ENCODE assay signal across 1 mouse cellular context in the genomic region with DNA sequence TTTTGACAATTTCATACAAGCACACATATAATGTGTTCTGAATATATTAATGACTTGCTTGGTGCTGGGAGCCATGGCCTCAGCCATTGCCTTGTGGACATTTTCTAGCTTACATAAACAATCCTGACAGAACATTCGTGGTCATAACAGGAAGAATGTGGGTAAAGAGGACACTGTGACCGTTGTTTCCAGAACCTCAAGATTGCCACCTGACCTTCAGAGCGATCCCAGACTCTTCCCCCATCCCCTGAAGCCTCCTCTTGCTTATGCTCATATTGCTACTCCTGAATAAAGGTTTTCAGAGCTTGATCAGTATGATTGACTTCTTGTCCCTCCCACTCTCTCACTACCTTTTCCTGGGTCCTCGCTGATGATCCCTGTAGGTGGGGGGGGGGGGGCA.
TF ChIP-seq lines count a peak whose summit lies in the region.

No protein-coding gene starts in this region.

TF ChIP-seq in CH12.LX, 34 proteins besides CTCF, POLR2A, EP300 and RAD21:
- 0 out of 2 replicates have a peak, but pooled peaks have one; percentile 23 for TF ChIP-seq BHLHE40 (IDR thresholded peaks at IDR 0.05; ENCODE audit: low read depth, low read length)
- TF ChIP-seq NELFE (IDR thresholded peaks at IDR 0.05; ENCODE audit: low read depth, low read length) = no peak
